Mouse (Mus musculus) liver, embryonic 11.5 days (tissue): ENCODE data around the gene Foxl2. TPM values are rescaled to one million over a fixed set of nuclear protein-coding genes. Genes with fewer than 3 reads are reported as not detected.
A peak's percentile ranks its signal among the peaks of the same experiment; 100 is the strongest.

Source experiments
- ATAC-seq: fragments of 200-750 bp; cut with Nextera tagmentation; replicated peaks from 2 replicates; pipeline ENCODE4 v1.8.0; 2017; ENCODE audit warnings: moderate number of reproducible peaks, mild to moderate bottlenecking, moderate TSS enrichment, moderate library complexity; ENCODE audit not compliant: low FRiP score
- DNase-seq: peaks from one replicate; pipeline ENCODE4 v3.0.0-alpha.2; 2017; ENCODE audit warnings: low spot score
- H3K27ac ChIP-seq: fragments of 300-500 bp; sonication (generic); 2 replicates; pipeline ENCODE4 v1.5.1; 2014; ENCODE audit warnings: mild to moderate bottlenecking, low read depth, low read length, control low read depth
- H3K27me3 ChIP-seq: fragments of 300-500 bp; sonication (generic); replicated peaks from 2 replicates; pipeline ENCODE4 v1.6.1; 2014; ENCODE audit warnings: low read length, mixed read lengths; ENCODE audit not compliant: control insufficient read depth, insufficient read depth
- H3K36me3 ChIP-seq: fragments of 300-500 bp; sonication (generic); 2 replicates; pipeline ENCODE4 v1.6.1; 2014; ENCODE audit warnings: mild to moderate bottlenecking, low read length, moderate library complexity, mixed read lengths; ENCODE audit not compliant: control insufficient read depth, insufficient read depth
- H3K4me1 ChIP-seq: fragments of 300-500 bp; sonication (generic); replicated peaks from 2 replicates; pipeline ENCODE4 v1.6.1; 2014; ENCODE audit warnings: low read length, mixed read lengths; ENCODE audit not compliant: control insufficient read depth, insufficient read depth
- H3K4me2 ChIP-seq: fragments of 300-500 bp; sonication (generic); 2 replicates; pipeline ENCODE4 v1.6.1; 2014; ENCODE audit warnings: mild to moderate bottlenecking, control low read depth, moderate library complexity
- H3K4me3 ChIP-seq: fragments of 300-500 bp; sonication (generic); 2 replicates; pipeline ENCODE4 v1.5.1; 2014; ENCODE audit warnings: low read depth, low read length, control low read depth
- H3K9ac ChIP-seq: fragments of 300-500 bp; sonication (generic); 2 replicates; pipeline ENCODE4 v1.6.1; 2014; ENCODE audit warnings: low read depth, low read length, control low read depth
- H3K9me3 ChIP-seq: fragments of 300-500 bp; sonication (generic); 2 replicates; pipeline ENCODE4 v1.6.1; 2016; ENCODE audit warnings: low read length, inconsistent platforms, mixed read lengths; ENCODE audit not compliant: control insufficient read depth
- WGBS: fragments of 180-500 bp; shearing (Covaris S2); extraction: QIAGEN DNeasy Blood & Tissue Kit; methylation state at CpG from one replicate; pipeline ENCODE4 v1.1.7; 2014; 5-methylcytosine and 5-hydroxymethylcytosine counted together
- polyA plus RNA-seq: library from polyadenylated mRNA; unstranded; fragments of >200 nt; fragmentation: Nextera tagmentation; extraction: Ambion mirVana; gene quantifications from 2 replicates; pipeline ENCODE4 v1.2.1, GENCODE M21; 2014

Foxl2 gene
- polyA plus RNA-seq, 1 experiment from 2014 or later: not detected

DNA sequence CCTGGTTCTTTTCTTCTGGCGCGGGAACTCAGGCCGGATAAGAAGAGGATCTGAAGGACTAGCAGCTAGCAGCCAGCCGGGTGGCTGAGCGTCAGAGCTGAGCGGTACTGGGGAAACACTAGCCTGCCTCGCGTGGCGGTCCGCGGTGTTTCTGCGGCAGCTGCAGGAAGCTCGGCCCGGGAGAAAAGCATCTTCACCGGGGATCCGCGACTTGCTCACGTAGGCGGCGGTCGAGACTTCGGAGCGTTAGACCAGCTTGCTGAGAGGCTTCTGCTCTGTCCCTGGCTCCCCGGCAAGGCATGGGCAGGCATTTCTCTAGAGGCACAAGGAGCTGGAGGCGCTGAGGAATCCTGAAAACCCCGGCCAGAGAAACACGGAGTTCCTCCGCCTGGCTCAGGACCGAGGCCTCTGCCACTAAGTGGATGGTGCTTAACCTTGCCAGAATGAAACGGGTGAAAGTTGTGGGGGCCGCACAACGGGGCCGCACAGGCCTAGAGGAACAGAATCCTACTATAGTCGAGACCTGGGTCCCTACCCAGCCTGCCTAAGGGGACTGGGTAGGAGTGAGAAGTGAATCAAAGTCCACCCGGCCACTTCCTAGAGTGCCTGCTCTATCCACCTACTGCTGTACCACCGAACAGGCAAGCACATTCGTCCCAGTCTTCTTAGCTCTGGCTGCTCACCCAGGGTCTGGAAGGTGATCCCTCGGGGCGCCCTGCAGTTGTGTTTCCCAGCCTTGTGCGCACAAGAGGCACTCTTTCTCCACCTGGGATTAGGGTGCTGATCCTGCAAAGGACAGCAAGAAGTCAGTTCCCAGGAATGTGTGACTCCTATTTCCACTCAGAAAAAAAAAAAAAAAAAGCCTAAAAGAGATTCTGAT is 2.7 kb upstream of the Foxl2 start:
- H3K4me1 ChIP-seq: 0 out of 2 replicates have a peak, but pooled peaks cover 2% of the 10 kb centered on the region
- no peaks in the 10 kb centered on the region for H3K9me3 ChIP-seq
- no peak overlapping the region for H3K27ac ChIP-seq
- peak; percentile 43 for DNase-seq
- H3K9ac ChIP-seq: no peak overlapping the region
- H3K4me3 ChIP-seq: no peak overlapping the region
- no peak for ATAC-seq
- WGBS: 2% methylated on average over 40 of the region's 40 CpGs
- H3K27me3 ChIP-seq: peaks cover 80% of the 10 kb centered on the region
- no peak overlapping the region; the same call in 1 of the 2 replicates for H3K4me2 ChIP-seq
- H3K36me3 ChIP-seq: no peaks in the 10 kb centered on the region

DNA sequence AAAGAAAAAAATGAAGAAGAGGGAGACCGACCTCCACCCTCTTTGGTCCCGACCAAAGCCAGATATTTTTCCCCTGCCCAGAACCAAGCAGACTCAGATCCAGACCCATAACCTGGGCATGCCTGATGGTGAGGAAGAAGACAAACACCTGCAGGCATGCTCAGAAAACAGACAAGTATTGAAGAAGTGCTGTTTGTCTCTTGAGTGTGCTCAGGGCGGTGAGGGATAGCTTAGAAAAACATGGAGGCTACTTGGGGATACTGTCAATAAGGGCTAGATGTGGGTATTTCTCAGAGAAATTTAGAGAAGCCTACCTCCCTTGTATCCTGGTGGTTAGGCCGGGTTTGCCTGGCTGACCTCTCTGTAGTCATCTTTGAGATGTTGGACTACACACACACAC is 1.8 kb upstream of the Foxl2 start:
- no peak for ATAC-seq
- 11% methylated on average over 4 of the region's 4 CpGs for WGBS
- Histone ChIP-seq H3K4me1 (0 out of 2 replicates have a peak, but pooled peaks cover 2% of the 10 kb centered on the region), H3K27ac (no peak overlapping the region), H3K36me3 (no peaks in the 10 kb centered on the region), H3K9ac (no peak overlapping the region), H3K9me3 (no peaks in the 10 kb centered on the region), H3K27me3 (peaks cover 87% of the 10 kb centered on the region), H3K4me2 (no peak overlapping the region), H3K4me3 (no peak overlapping the region)
- no peak for DNase-seq

DNA sequence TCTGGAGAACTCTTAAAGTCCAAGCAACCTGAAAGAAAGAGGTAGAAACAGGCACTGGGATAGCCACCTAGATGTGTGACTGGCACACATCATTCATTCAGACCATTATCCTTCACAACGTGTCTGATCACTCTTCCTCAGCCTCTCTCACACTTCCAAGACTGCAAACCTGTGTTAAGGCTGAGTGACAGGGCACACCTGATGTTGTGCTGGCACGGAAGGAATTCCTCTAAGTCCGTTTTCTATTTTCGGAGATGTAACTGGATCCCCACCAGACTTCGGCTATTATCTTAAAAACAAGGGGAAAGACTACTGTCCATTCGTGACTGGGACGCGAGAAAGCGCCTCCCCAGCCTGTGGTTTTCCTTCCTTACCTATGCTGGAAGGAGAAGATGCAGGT is 1.3 kb upstream of the Foxl2 start:
- Histone ChIP-seq H3K9me3 (no peaks in the 10 kb centered on the region), H3K27me3 (peaks cover 93% of the 10 kb centered on the region), H3K4me1 (0 out of 2 replicates have a peak, but pooled peaks cover 2% of the 10 kb centered on the region), H3K4me3 (no peak overlapping the region), H3K9ac (no peak overlapping the region), H3K4me2 (no peak overlapping the region), H3K27ac (no peak overlapping the region), H3K36me3 (no peaks in the 10 kb centered on the region)
- no peak for DNase-seq
- WGBS: 4% methylated on average over 9 of the region's 9 CpGs
- ATAC-seq: no peak

DNA sequence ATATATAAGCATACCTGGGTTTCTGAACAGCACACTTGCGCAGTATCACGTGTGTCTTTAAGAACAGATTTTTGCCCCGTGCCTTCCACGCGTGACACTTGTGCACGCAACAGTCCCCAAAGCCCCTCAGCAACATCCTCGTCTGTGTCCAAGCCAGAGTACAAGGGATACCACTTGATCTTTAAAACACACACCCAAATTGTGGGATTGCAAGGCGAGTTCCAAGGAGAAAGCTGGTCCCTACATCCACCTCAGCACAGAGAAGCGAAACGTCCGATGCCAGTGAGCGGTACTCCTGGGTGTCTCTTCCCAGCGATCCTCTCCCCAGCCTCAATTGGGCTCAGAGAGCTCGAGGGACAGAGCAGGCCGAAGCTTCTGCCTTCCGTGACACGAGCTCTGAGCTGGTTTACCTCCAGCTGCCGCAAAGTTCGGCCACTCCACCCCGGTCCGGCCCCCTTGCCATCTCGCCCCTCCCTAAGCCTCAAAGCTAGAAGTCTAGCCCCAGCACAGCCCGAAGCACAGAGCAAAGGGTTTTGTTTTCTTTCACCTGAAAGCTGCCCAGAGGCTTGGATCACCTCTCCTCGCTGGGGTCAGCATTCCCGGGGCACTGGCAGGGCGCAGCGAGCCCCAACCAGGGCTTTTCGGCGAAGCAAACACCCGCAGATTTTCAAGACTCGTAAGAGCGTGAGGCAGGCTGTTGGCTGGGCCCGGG is 541 bp upstream of the Foxl2 start:
- WGBS: 3% methylated on average over 33 of the region's 33 CpGs
- peak overlapping the region; percentile 68 for H3K4me2 ChIP-seq
- no peaks in the 10 kb centered on the region for H3K36me3 ChIP-seq
- no peak for ATAC-seq
- peak overlapping the region; percentile 42 for H3K4me3 ChIP-seq
- no peak overlapping the region for H3K9ac ChIP-seq
- H3K4me1 ChIP-seq: 0 out of 2 replicates have a peak, but pooled peaks cover 2% of the 10 kb centered on the region
- peak; percentile 52 for DNase-seq
- H3K27ac ChIP-seq: no peak overlapping the region
- no peaks in the 10 kb centered on the region for H3K9me3 ChIP-seq
- H3K27me3 ChIP-seq: peaks cover 96% of the 10 kb centered on the region

DNA sequence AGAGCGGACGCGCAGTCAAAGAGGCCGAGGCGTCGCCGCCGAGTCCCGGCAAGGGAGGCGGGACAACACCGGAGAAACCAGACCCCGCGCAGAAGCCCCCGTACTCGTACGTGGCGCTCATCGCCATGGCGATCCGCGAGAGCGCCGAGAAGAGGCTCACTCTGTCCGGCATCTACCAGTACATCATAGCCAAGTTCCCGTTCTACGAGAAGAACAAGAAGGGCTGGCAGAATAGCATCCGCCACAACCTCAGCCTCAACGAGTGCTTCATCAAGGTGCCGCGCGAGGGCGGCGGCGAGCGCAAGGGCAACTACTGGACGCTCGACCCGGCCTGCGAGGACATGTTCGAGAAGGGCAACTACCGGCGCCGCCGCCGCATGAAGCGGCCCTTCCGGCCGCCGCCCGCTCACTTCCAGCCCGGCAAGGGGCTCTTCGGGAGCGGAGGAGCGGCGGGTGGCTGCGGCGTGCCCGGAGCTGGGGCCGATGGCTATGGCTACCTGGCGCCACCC is 682 bp downstream of the Foxl2 start:
- 0 out of 2 replicates have a peak, but pooled peaks cover 2% of the 10 kb centered on the region for H3K4me1 ChIP-seq
- no peak overlapping the region for H3K27ac ChIP-seq
- peaks cover 100% of the 10 kb centered on the region for H3K27me3 ChIP-seq
- peak overlapping the region; percentile 42 for H3K4me3 ChIP-seq
- DNase-seq (no peak), ATAC-seq (0 out of 2 replicates have a peak, but pooled peaks have one; percentile 13)
- H3K9me3 ChIP-seq: no peaks in the 10 kb centered on the region
- H3K36me3 ChIP-seq: no peaks in the 10 kb centered on the region
- H3K9ac ChIP-seq: no peak overlapping the region
- peak overlapping the region; percentile 68 for H3K4me2 ChIP-seq
- under 1% methylated on average over 58 of the region's 60 CpGs for WGBS

DNA sequence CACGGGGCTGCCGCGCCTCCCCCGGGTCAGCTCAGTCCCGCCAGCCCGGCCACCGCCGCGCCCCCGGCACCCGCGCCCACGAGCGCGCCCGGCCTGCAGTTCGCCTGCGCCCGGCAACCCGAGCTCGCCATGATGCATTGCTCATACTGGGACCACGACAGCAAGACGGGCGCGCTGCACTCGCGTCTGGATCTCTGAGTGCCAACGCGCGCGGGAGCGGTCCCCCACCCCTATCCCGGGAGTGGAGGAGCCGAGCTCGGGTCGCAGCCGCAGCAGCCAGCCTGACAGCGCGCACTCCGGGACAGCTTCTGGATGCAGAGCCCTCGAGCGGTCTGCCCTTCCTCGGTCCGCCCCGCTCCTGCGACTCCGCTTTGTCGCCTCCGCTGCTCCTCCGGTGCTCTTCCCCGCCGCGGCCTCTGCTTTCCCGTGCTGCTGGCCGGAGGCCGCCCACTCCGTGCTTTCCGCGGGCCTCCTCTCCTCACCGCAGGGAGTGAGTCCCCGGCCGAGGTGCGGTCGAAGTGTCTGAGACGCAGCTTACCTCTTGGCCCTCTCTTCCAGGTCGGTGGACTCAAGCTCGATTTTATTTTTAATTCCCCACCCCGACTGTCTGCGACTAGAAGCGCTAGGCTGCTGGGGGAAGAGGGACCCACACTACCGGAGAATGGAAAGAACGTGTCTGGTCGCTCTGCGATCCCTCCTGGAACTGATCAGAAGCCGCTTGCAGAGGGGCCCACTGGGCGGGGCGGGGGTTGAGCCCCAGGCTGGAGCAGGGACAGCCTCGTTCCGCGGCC is 1.7 kb downstream of the Foxl2 start:
- no peaks in the 10 kb centered on the region for H3K36me3 ChIP-seq
- ATAC-seq (no peak; the same call in 1 of the 2 replicates), DNase-seq (peak; percentile 66)

DNA sequence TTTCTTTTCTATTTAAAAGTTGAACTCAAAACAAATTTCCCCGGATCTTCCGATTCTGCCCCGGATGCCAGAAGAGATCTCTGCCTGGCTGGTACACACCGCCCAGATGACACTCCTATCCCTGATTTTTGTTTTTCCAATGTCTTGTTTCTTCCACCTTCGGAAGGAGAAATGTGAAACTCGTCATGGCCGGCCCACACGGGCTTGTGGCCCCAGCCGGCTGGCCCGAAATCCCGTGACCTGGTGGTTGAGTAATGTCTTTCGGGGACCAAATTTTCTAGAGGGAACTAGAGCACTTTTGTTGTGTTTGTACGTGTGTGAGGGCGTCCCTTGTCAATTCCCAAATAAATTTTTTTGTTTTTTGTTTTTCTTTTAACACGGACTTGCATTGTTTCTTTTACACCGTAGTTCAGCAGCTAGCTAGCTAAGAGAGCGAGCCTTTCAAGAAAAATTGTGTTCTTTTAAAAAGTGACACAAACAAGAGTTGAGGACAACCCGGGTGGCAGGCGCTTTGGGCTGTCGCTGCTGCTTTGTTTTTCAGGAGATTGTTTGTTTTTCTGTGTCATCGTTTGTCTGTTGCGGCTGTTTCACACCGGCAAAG is 2.8 kb downstream of the Foxl2 start:
- Histone ChIP-seq H3K4me3 (no peak overlapping the region), H3K4me1 (0 out of 2 replicates have a peak, but pooled peaks cover 2% of the 10 kb centered on the region), H3K4me2 (no peak overlapping the region), H3K27me3 (peaks cover 100% of the 10 kb centered on the region), H3K9me3 (no peaks in the 10 kb centered on the region), H3K36me3 (no peaks in the 10 kb centered on the region), H3K9ac (no peak overlapping the region), H3K27ac (no peak overlapping the region)
- peak; percentile 49 for DNase-seq
- no peak for ATAC-seq
- 3% methylated on average over 23 of the region's 23 CpGs for WGBS

More for the DNA sequence above, 1.7 kb downstream of the Foxl2 start:
- WGBS: 1% methylated on average over 80 of the region's 80 CpGs
- H3K4me3 ChIP-seq: peak overlapping the region; percentile 42
- no peak overlapping the region for H3K9ac ChIP-seq
- H3K27ac ChIP-seq: no peak overlapping the region
- H3K27me3 ChIP-seq: peaks cover 100% of the 10 kb centered on the region
- H3K4me1 ChIP-seq: 0 out of 2 replicates have a peak, but pooled peaks cover 2% of the 10 kb centered on the region
- no peaks in the 10 kb centered on the region for H3K9me3 ChIP-seq
- H3K4me2 ChIP-seq: peak overlapping the region; percentile 68

DNA sequence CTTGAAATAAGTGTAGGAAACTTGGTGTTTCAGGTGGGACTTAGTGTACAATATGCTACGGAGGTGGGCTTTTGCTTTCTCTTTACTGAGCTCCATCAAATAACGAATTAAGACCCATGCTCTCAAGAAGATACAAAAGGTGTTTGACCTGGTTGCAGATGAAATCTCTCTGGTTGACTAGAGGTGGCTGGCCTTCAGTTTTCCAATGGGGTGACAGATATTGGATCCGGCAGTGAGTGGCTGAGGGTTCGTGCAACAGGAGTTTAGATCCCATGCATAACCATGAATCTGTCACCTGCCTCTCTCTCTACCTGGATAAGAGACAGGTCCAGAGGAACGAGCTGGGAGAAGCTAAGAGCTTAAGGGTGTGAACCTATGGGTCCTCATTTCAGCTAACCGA is 3.5 kb downstream of the Foxl2 start:
- ATAC-seq (no peak), DNase-seq (no peak)
- 10% methylated on average over 6 of the region's 6 CpGs for WGBS
- Histone ChIP-seq H3K4me2 (no peak overlapping the region), H3K9me3 (no peaks in the 10 kb centered on the region), H3K27me3 (peaks cover 100% of the 10 kb centered on the region), H3K4me3 (no peak overlapping the region), H3K9ac (no peak overlapping the region), H3K36me3 (no peaks in the 10 kb centered on the region), H3K27ac (no peak overlapping the region), H3K4me1 (0 out of 2 replicates have a peak, but pooled peaks cover 2% of the 10 kb centered on the region)
